Mouse (Mus musculus): ENCODE data around the gene Rmdn2. TPM values are rescaled to one million over a fixed set of nuclear protein-coding genes. Genes with fewer than 3 reads are reported as not detected.

Gene Rmdn2
- polyA plus RNA-seq (2015; fragmentation: Nextera tagmentation; extraction: Ambion mirVana), result 4.4 and 5.9 TPM in 2 replicates

DNA sequence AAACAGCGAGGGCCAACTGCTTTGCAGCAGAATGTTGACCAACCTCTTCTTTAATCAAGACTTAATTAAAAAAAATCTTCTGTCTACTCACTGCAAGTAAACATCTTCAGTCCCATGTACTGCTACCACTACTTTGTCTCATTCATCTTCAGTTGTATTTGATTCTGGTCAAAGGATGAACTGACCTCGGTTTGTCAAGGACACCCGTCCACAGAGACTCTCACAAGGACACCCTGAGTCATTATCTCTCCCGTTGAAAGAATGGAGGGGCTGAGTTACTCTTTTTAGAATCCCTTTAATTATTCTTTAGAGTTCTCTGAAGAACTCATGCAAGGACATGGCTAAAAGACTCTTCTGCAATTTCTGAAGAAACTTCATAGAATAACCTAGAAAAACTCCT lies at the start of gene Rmdn2:
Gene Rmdn2, plus strand, starts transcription at position 319 of the 400 bp plus-strand sequence.
- no peaks in the 10 kb centered on the region for H3K9me3 ChIP-seq
- H3K4me3 ChIP-seq, result no peak within 1 kb of the TSS
- no peak within 1 kb of the TSS for H3K9ac ChIP-seq (replicated peaks)
- 68% methylated on average over 4 of the region's 4 CpGs for WGBS
- H3K4me2 ChIP-seq (replicated peaks), result no peak within 1 kb of the TSS
- no peaks in the 10 kb centered on the region for H3K27me3 ChIP-seq
- no peak for ATAC-seq (replicated peaks)
- no peak within 1 kb of the TSS for H3K27ac ChIP-seq (replicated peaks)
- no peaks in the 10 kb centered on the region for H3K36me3 ChIP-seq
- peaks cover 4% of the 10 kb centered on the region for H3K4me1 ChIP-seq

DNA sequence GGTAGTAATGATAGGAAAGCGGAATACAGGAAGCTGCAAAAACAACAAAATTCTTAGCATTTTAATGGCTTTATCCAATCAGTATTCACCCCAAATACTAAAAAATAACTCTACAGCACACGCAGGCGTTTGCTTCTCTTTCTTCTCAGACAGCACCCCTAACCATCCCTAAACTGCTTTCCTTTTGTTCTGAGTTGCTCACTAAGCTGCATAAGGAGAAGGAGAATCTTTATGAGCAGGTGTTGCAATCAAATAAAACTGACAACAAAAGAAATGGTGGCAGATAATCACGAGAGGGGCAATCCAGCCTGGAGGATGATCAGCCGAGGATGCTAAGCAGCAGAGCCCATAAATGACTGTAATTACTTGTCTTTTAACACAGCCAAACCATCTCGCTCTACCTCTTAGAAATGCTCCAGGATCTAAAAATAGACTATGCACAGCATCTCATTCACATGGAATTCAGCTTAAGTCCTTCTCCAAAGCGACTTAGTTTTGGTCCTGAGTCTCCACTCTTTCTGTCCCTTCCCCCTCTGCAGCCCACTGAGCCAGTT lies 48.5 kb upstream of the Rmdn2 start:
- no peaks in the 10 kb centered on the region for H3K27me3 ChIP-seq
- no peak overlapping the region for H3K9ac ChIP-seq (replicated peaks)
- H3K4me2 ChIP-seq (replicated peaks), result no peak overlapping the region
- H3K36me3 ChIP-seq, result no peaks in the 10 kb centered on the region
- peak overlapping the region; percentile 45; the same call in 1 of the 2 replicates for H3K27ac ChIP-seq (replicated peaks)
- 0 out of 2 replicates have a peak, but pooled peaks cover 3% of the 10 kb centered on the region for H3K9me3 ChIP-seq
- H3K4me1 ChIP-seq, result 0 out of 2 replicates have a peak, but pooled peaks cover 4% of the 10 kb centered on the region
- no peak overlapping the region for H3K4me3 ChIP-seq
- ATAC-seq (replicated peaks), result peak; percentile 59
- 43% methylated on average over 7 of the region's 7 CpGs for WGBS

GRCm38 (mm10) chr17:79563721-79564120 lies 47.9 kb upstream of the Rmdn2 start:
- H3K27me3 ChIP-seq, result no peaks in the 10 kb centered on the region
- no peak overlapping the region for H3K4me2 ChIP-seq (replicated peaks)
- H3K9ac ChIP-seq (replicated peaks), result no peak overlapping the region
- H3K27ac ChIP-seq (replicated peaks), result peak overlapping the region; percentile 45; the same call in 1 of the 2 replicates
- 0 out of 2 replicates have a peak, but pooled peaks cover 4% of the 10 kb centered on the region for H3K4me1 ChIP-seq
- H3K4me3 ChIP-seq, result no peak overlapping the region
- 84% methylated on average over 2 of the region's 2 CpGs for WGBS
- no peak for ATAC-seq (replicated peaks)
- no peaks in the 10 kb centered on the region for H3K36me3 ChIP-seq
- H3K9me3 ChIP-seq, result 0 out of 2 replicates have a peak, but pooled peaks cover 3% of the 10 kb centered on the region

- H3K4me2 ChIP-seq (replicated peaks), result no peak overlapping the region
- H3K27me3 ChIP-seq, result no peaks in the 10 kb centered on the region
- H3K9me3 ChIP-seq, result 0 out of 2 replicates have a peak, but pooled peaks cover 3% of the 10 kb centered on the region
- 0 out of 2 replicates have a peak, but pooled peaks cover 4% of the 10 kb centered on the region for H3K4me1 ChIP-seq
- H3K9ac ChIP-seq (replicated peaks), result no peak overlapping the region
- no peaks in the 10 kb centered on the region for H3K36me3 ChIP-seq
- peak; percentile 41; the same call in 1 of the 2 replicates for ATAC-seq (replicated peaks)
- WGBS, result 53% methylated on average over 9 of the region's 9 CpGs
- H3K27ac ChIP-seq (replicated peaks), result no peak overlapping the region
- H3K4me3 ChIP-seq, result no peak overlapping the region
Observed at GRCm38 (mm10) chr17:79565241-79565961, 46.3 kb upstream of the Rmdn2 start.

DNA sequence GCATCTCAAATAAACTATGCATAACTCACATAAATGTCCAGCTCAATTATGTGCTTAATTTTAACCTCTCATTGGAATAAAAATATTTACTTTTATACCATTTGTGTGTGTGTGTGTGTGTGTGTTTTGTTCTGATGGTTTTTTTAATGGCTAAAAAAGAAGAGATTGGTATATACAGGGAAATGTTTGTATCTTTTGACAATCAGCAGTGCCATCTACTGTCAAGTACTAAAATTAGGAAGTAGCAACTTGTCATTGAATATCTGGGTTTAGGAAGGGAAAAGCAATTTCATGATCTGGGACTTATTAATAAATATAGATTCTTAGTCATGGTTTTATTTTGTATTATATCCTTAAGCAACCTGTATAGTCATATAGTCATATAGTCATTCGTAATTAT lies 43.3 kb upstream of the Rmdn2 start:
- no peak overlapping the region for H3K27ac ChIP-seq (replicated peaks)
- 0 out of 2 replicates have a peak, but pooled peaks cover 3% of the 10 kb centered on the region for H3K4me1 ChIP-seq
- ATAC-seq (replicated peaks), result no peak
- H3K9ac ChIP-seq (replicated peaks), result no peak overlapping the region
- H3K27me3 ChIP-seq, result no peaks in the 10 kb centered on the region
- no peak overlapping the region for H3K4me3 ChIP-seq
- no peaks in the 10 kb centered on the region for H3K36me3 ChIP-seq
- 78% methylated on average over 1 of the region's 1 CpGs for WGBS
- H3K4me2 ChIP-seq (replicated peaks), result no peak overlapping the region
- H3K9me3 ChIP-seq, result no peaks in the 10 kb centered on the region

DNA sequence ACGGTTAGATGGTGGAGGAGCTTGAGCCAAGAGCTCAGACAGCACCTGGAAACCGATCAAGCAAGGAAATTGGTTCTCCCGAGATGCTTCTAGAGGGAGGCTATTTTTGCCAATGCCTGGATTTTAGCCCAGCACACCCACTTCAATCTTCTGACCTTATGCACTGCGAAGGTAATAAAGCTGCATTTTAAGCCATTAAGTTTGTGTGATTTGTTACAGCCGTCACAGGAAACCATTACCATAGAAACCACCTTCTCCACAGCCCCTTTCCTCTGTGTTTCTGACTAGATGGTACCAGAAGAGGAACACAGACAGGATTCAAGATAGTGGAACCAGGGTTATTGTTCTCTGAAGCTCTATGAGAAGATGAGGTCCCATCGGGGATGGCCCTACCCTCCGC lies 33.3 kb upstream of the Rmdn2 start:
- no peak overlapping the region for H3K27ac ChIP-seq (replicated peaks)
- ATAC-seq (replicated peaks), result no peak
- no peaks in the 10 kb centered on the region for H3K9me3 ChIP-seq
- no peak overlapping the region for H3K4me2 ChIP-seq (replicated peaks)
- no peaks in the 10 kb centered on the region for H3K36me3 ChIP-seq
- WGBS, result 83% methylated on average over 7 of the region's 7 CpGs
- no peaks in the 10 kb centered on the region for H3K27me3 ChIP-seq
- H3K9ac ChIP-seq (replicated peaks), result no peak overlapping the region
- no peak overlapping the region for H3K4me3 ChIP-seq
- H3K4me1 ChIP-seq, result no peaks in the 10 kb centered on the region

- no peak overlapping the region for H3K27ac ChIP-seq (replicated peaks)
- no peaks in the 10 kb centered on the region for H3K9me3 ChIP-seq
- H3K9ac ChIP-seq (replicated peaks), result no peak overlapping the region
- WGBS, result 64% methylated on average over 6 of the region's 6 CpGs
- H3K4me2 ChIP-seq (replicated peaks), result no peak overlapping the region
- no peaks in the 10 kb centered on the region for H3K4me1 ChIP-seq
- H3K36me3 ChIP-seq, result no peaks in the 10 kb centered on the region
- H3K27me3 ChIP-seq, result no peaks in the 10 kb centered on the region
- no peak overlapping the region for H3K4me3 ChIP-seq
- ATAC-seq (replicated peaks), result peak; percentile 92
Observed at GRCm38 (mm10) chr17:79580264-79580920, 31.3 kb upstream of the Rmdn2 start.

- ATAC-seq (replicated peaks), result no peak
- 67% methylated on average over 4 of the region's 4 CpGs for WGBS
- H3K9me3 ChIP-seq, result no peaks in the 10 kb centered on the region
- H3K9ac ChIP-seq (replicated peaks), result no peak overlapping the region
- no peaks in the 10 kb centered on the region for H3K27me3 ChIP-seq
- no peaks in the 10 kb centered on the region for H3K4me1 ChIP-seq
- no peak overlapping the region for H3K4me3 ChIP-seq
- H3K27ac ChIP-seq (replicated peaks), result no peak overlapping the region
- no peak overlapping the region for H3K4me2 ChIP-seq (replicated peaks)
- H3K36me3 ChIP-seq, result no peaks in the 10 kb centered on the region
Observed at GRCm38 (mm10) chr17:79583466-79583865, 28.2 kb upstream of the Rmdn2 start.

DNA sequence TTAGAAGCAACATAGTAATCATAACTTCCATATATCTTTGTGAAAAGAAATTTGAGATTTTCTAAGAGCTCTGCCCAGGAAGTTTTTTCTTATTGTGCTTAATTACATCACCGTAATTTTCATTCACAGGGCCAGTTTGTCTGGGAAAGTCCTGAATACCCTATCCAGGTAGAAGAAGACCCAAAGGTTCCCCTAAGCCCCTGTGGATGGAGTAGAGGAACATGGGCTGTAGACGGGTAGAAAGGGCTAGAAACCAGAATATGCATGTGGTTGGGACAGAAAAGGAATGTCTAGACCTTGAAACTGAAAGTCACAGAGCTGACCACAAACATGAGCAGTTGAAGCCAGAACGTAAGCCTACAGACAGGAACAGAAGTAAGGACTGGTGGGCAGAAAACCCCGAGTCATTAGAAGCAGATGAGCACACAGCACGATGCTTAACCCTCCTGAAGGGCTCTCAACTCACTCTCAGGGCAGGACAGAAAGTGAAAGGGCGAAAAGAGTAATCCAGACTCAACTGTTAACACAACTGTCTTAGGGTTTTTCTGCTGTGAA lies 27.3 kb upstream of the Rmdn2 start:
- no peak for ATAC-seq (replicated peaks)
- no peaks in the 10 kb centered on the region for H3K9me3 ChIP-seq
- no peak overlapping the region for H3K4me3 ChIP-seq
- no peak overlapping the region for H3K27ac ChIP-seq (replicated peaks)
- no peaks in the 10 kb centered on the region for H3K4me1 ChIP-seq
- no peaks in the 10 kb centered on the region for H3K36me3 ChIP-seq
- H3K4me2 ChIP-seq (replicated peaks), result no peak overlapping the region
- 86% methylated on average over 6 of the region's 6 CpGs for WGBS
- H3K9ac ChIP-seq (replicated peaks), result no peak overlapping the region
- no peaks in the 10 kb centered on the region for H3K27me3 ChIP-seq

GRCm38 (mm10) chr17:79589913-79590312 lies 21.8 kb upstream of the Rmdn2 start:
- WGBS, result 91% methylated on average over 1 of the region's 1 CpGs
- Histone ChIP-seq H3K27me3 (no peaks in the 10 kb centered on the region), H3K9me3 (no peaks in the 10 kb centered on the region), H3K36me3 (no peaks in the 10 kb centered on the region), H3K4me1 (no peaks in the 10 kb centered on the region), H3K4me3 (no peak overlapping the region), H3K27ac (replicated peaks) (no peak overlapping the region), H3K9ac (replicated peaks) (no peak overlapping the region), H3K4me2 (replicated peaks) (no peak overlapping the region)
- no peak for ATAC-seq (replicated peaks)

GRCm38 (mm10) chr17:79595996-79596395 lies 15.7 kb upstream of the Rmdn2 start:
- no peaks in the 10 kb centered on the region for H3K4me1 ChIP-seq
- no peaks in the 10 kb centered on the region for H3K36me3 ChIP-seq
- H3K27ac ChIP-seq (replicated peaks), result no peak overlapping the region
- H3K4me3 ChIP-seq, result no peak overlapping the region
- H3K4me2 ChIP-seq (replicated peaks), result no peak overlapping the region
- H3K27me3 ChIP-seq, result no peaks in the 10 kb centered on the region
- WGBS, result 87% methylated on average over 4 of the region's 4 CpGs
- ATAC-seq (replicated peaks), result no peak
- no peak overlapping the region for H3K9ac ChIP-seq (replicated peaks)
- no peaks in the 10 kb centered on the region for H3K9me3 ChIP-seq

DNA sequence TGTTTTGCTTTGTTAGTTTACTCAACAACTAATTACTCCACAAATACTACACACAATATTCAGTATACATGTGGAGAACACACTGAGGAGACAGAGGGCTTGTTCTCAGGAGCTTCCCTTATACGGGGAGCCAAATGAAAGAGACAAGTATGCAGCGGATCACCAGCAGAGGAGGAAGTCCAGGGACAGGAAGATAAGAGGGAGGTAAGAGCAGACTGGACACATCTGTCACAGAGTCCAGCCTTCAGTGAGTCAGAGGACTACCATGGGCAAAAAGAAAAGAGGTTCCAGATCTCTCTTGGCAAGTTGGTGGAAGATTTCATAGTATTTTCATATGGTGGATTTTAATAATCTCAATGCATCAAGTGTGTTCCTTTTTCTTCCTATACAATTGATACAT lies 13.5 kb upstream of the Rmdn2 start:
- Histone ChIP-seq H3K27me3 (no peaks in the 10 kb centered on the region), H3K4me2 (replicated peaks) (no peak overlapping the region), H3K4me3 (no peak overlapping the region), H3K4me1 (no peaks in the 10 kb centered on the region), H3K9ac (replicated peaks) (no peak overlapping the region), H3K36me3 (no peaks in the 10 kb centered on the region), H3K27ac (replicated peaks) (no peak overlapping the region), H3K9me3 (no peaks in the 10 kb centered on the region)
- no peak for ATAC-seq (replicated peaks)
- WGBS, result 70% methylated on average over 2 of the region's 2 CpGs

Data from forebrain, embryonic 15.5 days (tissue).